Mouse (Mus musculus) forebrain, embryonic 12.5 days (tissue): ENCODE measurements around the gene Kcnc2. TPM values are rescaled to one million over a fixed set of nuclear protein-coding genes. Genes with fewer than 3 reads are reported as not detected.

Source experiments
- ATAC-seq: fragments of 200-750 bp; cut with Nextera tagmentation; 2 replicates; pipeline ENCODE4 v1.8.0; 2017; ENCODE audit warnings: moderate TSS enrichment; ENCODE audit not compliant: low FRiP score
- H3K27ac ChIP-seq: fragments of 300-500 bp; sonication (generic); 2 replicates; pipeline ENCODE4 v1.5.1; 2016; ENCODE audit warnings: mild to moderate bottlenecking
- H3K27me3 ChIP-seq: fragments of 300-500 bp; sonication (generic); 2 replicates; pipeline ENCODE4 v1.6.1; 2016; ENCODE audit warnings: mild to moderate bottlenecking
- H3K36me3 ChIP-seq: fragments of 300-500 bp; sonication (generic); replicated peaks from 2 replicates; pipeline ENCODE4 v1.6.1; 2016; ENCODE audit warnings: mild to moderate bottlenecking
- H3K4me1 ChIP-seq: fragments of 300-500 bp; sonication (generic); 2 replicates; pipeline ENCODE4 v1.6.1; 2016
- H3K4me2 ChIP-seq: fragments of 300-500 bp; sonication (generic); 2 replicates; pipeline ENCODE4 v1.6.1; 2016; ENCODE audit warnings: mild to moderate bottlenecking, moderate library complexity
- H3K4me3 ChIP-seq: fragments of 300-500 bp; sonication (generic); replicated peaks from 2 replicates; pipeline ENCODE4 v1.5.1; 2016; ENCODE audit warnings: mild to moderate bottlenecking
- H3K9ac ChIP-seq: fragments of 300-500 bp; sonication (generic); 2 replicates; pipeline ENCODE4 v1.6.1; 2016; ENCODE audit warnings: mild to moderate bottlenecking
- H3K9me3 ChIP-seq: fragments of 300-500 bp; sonication (generic); 2 replicates; pipeline ENCODE4 v1.6.1; 2016
- WGBS: fragments of 180-500 bp; shearing (Covaris S2); methylation state at CpG from one replicate; pipeline ENCODE4 v1.1.7; 2016; 5-methylcytosine and 5-hydroxymethylcytosine counted together
- polyA plus RNA-seq: library from polyadenylated mRNA; unstranded; fragments of >200 nt; fragmentation: Nextera tagmentation; extraction: Ambion mirVana; gene quantifications from 2 replicates; pipeline ENCODE4 v1.2.1, GENCODE M21; 2016

Kcnc2 gene
- polyA plus RNA-seq, 1 experiment from 2014 or later = 1.8 TPM

- Histone ChIP-seq H3K4me3 (no peak overlapping the region), H3K4me1 (peaks cover 7% of the 10 kb centered on the region; the same call in 1 of the 2 replicates), H3K9me3 (no peaks in the 10 kb centered on the region), H3K4me2 (no peak overlapping the region), H3K9ac (no peak overlapping the region), H3K27me3 (no peaks in the 10 kb centered on the region), H3K27ac (no peak overlapping the region), H3K36me3 (no peaks in the 10 kb centered on the region)
- no peak for ATAC-seq
- 56% methylated on average over 9 of the region's 9 CpGs for WGBS
Measured at GRCm38 (mm10) chr10:112400591-112401404, 129.9 kb downstream of the Kcnc2 start.

- Histone ChIP-seq H3K4me3 (no peak overlapping the region), H3K9ac (no peak overlapping the region), H3K36me3 (no peaks in the 10 kb centered on the region), H3K4me1 (no peaks in the 10 kb centered on the region), H3K27ac (no peak overlapping the region), H3K4me2 (no peak overlapping the region), H3K27me3 (no peaks in the 10 kb centered on the region), H3K9me3 (no peaks in the 10 kb centered on the region)
- no peak for ATAC-seq
- 72% methylated on average over 2 of the region's 2 CpGs for WGBS
Measured at GRCm38 (mm10) chr10:112409525-112409924, 138.6 kb downstream of the Kcnc2 start.

GRCm38 (mm10) chr10:112423327-112423726 is 152.4 kb downstream of the Kcnc2 start:
- Histone ChIP-seq H3K36me3 (no peaks in the 10 kb centered on the region), H3K27me3 (no peaks in the 10 kb centered on the region), H3K9ac (no peak overlapping the region), H3K4me3 (no peak overlapping the region), H3K27ac (no peak overlapping the region), H3K4me2 (no peak overlapping the region), H3K4me1 (no peaks in the 10 kb centered on the region), H3K9me3 (no peaks in the 10 kb centered on the region)
- no peak for ATAC-seq
- WGBS = 62% methylated on average over 10 of the region's 10 CpGs

- ATAC-seq = no peak
- WGBS = 80% methylated on average over 2 of the region's 2 CpGs
Measured at GRCm38 (mm10) chr10:112436950-112437349, 166.0 kb downstream of the Kcnc2 start.

GRCm38 (mm10) chr10:112444640-112445039 is 173.7 kb downstream of the Kcnc2 start:
- 73% methylated on average over 4 of the region's 4 CpGs for WGBS
- H3K27ac ChIP-seq = no peak overlapping the region
- no peak overlapping the region for H3K4me3 ChIP-seq
- H3K27me3 ChIP-seq = no peaks in the 10 kb centered on the region
- no peaks in the 10 kb centered on the region for H3K36me3 ChIP-seq
- H3K9me3 ChIP-seq = no peaks in the 10 kb centered on the region
- 0 out of 2 replicates have a peak, but pooled peaks cover 4% of the 10 kb centered on the region for H3K4me1 ChIP-seq
- ATAC-seq = no peak
- H3K9ac ChIP-seq = no peak overlapping the region
- no peak overlapping the region for H3K4me2 ChIP-seq

More at GRCm38 (mm10) chr10:112436950-112437349, 166.0 kb downstream of the Kcnc2 start:
- H3K4me3 ChIP-seq = no peak overlapping the region
- H3K9ac ChIP-seq = no peak overlapping the region
- H3K36me3 ChIP-seq = no peaks in the 10 kb centered on the region
- H3K27me3 ChIP-seq = no peaks in the 10 kb centered on the region
- no peak overlapping the region for H3K27ac ChIP-seq
- H3K9me3 ChIP-seq = no peaks in the 10 kb centered on the region
- no peak overlapping the region for H3K4me2 ChIP-seq
- no peaks in the 10 kb centered on the region for H3K4me1 ChIP-seq

GRCm38 (mm10) chr10:112450910-112451309 is 180.0 kb downstream of the Kcnc2 start:
- WGBS = 84% methylated on average over 5 of the region's 5 CpGs
- H3K9ac ChIP-seq = no peak overlapping the region
- no peaks in the 10 kb centered on the region for H3K36me3 ChIP-seq
- H3K27ac ChIP-seq = no peak overlapping the region
- no peak overlapping the region for H3K4me2 ChIP-seq
- no peak for ATAC-seq
- H3K27me3 ChIP-seq = no peaks in the 10 kb centered on the region
- H3K9me3 ChIP-seq = no peaks in the 10 kb centered on the region
- H3K4me3 ChIP-seq = no peak overlapping the region
- H3K4me1 ChIP-seq = no peaks in the 10 kb centered on the region

- H3K27me3 ChIP-seq = no peaks in the 10 kb centered on the region
- no peaks in the 10 kb centered on the region for H3K4me1 ChIP-seq
- H3K4me3 ChIP-seq = no peak overlapping the region
- no peaks in the 10 kb centered on the region for H3K9me3 ChIP-seq
- ATAC-seq = no peak
- no peak overlapping the region for H3K9ac ChIP-seq
- 87% methylated on average over 6 of the region's 6 CpGs for WGBS
- no peak overlapping the region for H3K4me2 ChIP-seq
- H3K36me3 ChIP-seq = no peaks in the 10 kb centered on the region
- no peak overlapping the region for H3K27ac ChIP-seq
Measured at GRCm38 (mm10) chr10:112468689-112469384, 197.9 kb downstream of the Kcnc2 start.

GRCm38 (mm10) chr10:112474122-112474810 is 203.3 kb downstream of the Kcnc2 start:
- no peaks in the 10 kb centered on the region for H3K27me3 ChIP-seq
- no peak overlapping the region for H3K4me3 ChIP-seq
- no peak for ATAC-seq
- H3K36me3 ChIP-seq = no peaks in the 10 kb centered on the region
- H3K9me3 ChIP-seq = no peaks in the 10 kb centered on the region
- H3K4me2 ChIP-seq = no peak overlapping the region
- no peak overlapping the region for H3K9ac ChIP-seq
- no peaks in the 10 kb centered on the region for H3K4me1 ChIP-seq
- H3K27ac ChIP-seq = no peak overlapping the region
- WGBS = 91% methylated on average over 6 of the region's 6 CpGs

- WGBS = 86% methylated on average over 2 of the region's 2 CpGs
- no peak for ATAC-seq
Measured at GRCm38 (mm10) chr10:112481461-112481860, 210.5 kb downstream of the Kcnc2 start.

GRCm38 (mm10) chr10:112481921-112482607 is 211.1 kb downstream of the Kcnc2 start:
- Histone ChIP-seq H3K4me2 (no peak overlapping the region), H3K36me3 (no peaks in the 10 kb centered on the region), H3K9me3 (no peaks in the 10 kb centered on the region), H3K27me3 (no peaks in the 10 kb centered on the region), H3K4me3 (no peak overlapping the region), H3K4me1 (no peaks in the 10 kb centered on the region), H3K27ac (no peak overlapping the region), H3K9ac (no peak overlapping the region)
- 86% methylated on average over 9 of the region's 9 CpGs for WGBS
- no peak for ATAC-seq

More at GRCm38 (mm10) chr10:112481461-112481860, 210.5 kb downstream of the Kcnc2 start:
- Histone ChIP-seq H3K4me1 (no peaks in the 10 kb centered on the region), H3K36me3 (no peaks in the 10 kb centered on the region), H3K4me3 (no peak overlapping the region), H3K27ac (no peak overlapping the region), H3K9me3 (no peaks in the 10 kb centered on the region), H3K4me2 (no peak overlapping the region), H3K9ac (no peak overlapping the region), H3K27me3 (no peaks in the 10 kb centered on the region)

GRCm38 (mm10) chr10:112484387-112485105 is 213.6 kb downstream of the Kcnc2 start:
- WGBS = 88% methylated on average over 11 of the region's 11 CpGs
- no peaks in the 10 kb centered on the region for H3K36me3 ChIP-seq
- no peak overlapping the region for H3K4me3 ChIP-seq
- ATAC-seq = no peak
- no peak overlapping the region for H3K9ac ChIP-seq
- H3K27me3 ChIP-seq = no peaks in the 10 kb centered on the region
- no peak overlapping the region for H3K27ac ChIP-seq
- no peak overlapping the region for H3K4me2 ChIP-seq
- no peaks in the 10 kb centered on the region for H3K4me1 ChIP-seq
- no peaks in the 10 kb centered on the region for H3K9me3 ChIP-seq
